Mouse (Mus musculus) erythroid progenitor cell, adult 5-6 weeks (primary cell): ENCODE measurements around the gene Tmem51. TPM values are rescaled to one million over a fixed set of nuclear protein-coding genes. Genes with fewer than 3 reads are reported as not detected.

Source experiments
- ATAC-seq: replicated peaks from 2 replicates; pipeline ENCODE4 v1.8.0; 2016; ENCODE audit warnings: moderate number of reproducible peaks, mild to moderate bottlenecking, moderate TSS enrichment, inconsistent platforms; ENCODE audit not compliant: poor library complexity, low FRiP score, severe bottlenecking
- total RNA-seq, 2 experiments: library from RNA; stranded (forward) in 1 of 2; stranded (reverse) in 1 of 2; fragments of 150-400 nt in 1 of 2; fragments of 186-747, 209-891 nt in 1 of 2; gene quantifications; 2 replicates each; pipeline versions ENCODE4 v1.2.3 to v1.2.4; 2015 to 2017; ENCODE audit warnings: low replicate concordance in 2 of 2

The Tmem51 gene
- total RNA-seq, 2 experiments from 2014 or later, result 1.4 TPM; not detected in 1

GRCm38 (mm10) chr4:141981475-141981874 is 102.6 kb downstream of the Tmem51 start:
- no peak for ATAC-seq

Other genes with a start within 250 kb of the Tmem51 start
- not detected in 2 replicates for gene Ctrc, start 237.9 kb downstream of the Tmem51 start, total RNA-seq (2015; ENCODE audit: low replicate concordance)
- gene Ctrc, start 237.9 kb downstream of the Tmem51 start, total RNA-seq (2017; ENCODE audit: low replicate concordance), result not detected in 2 replicates
- gene Efhd2, start 209.4 kb downstream of the Tmem51 start, total RNA-seq (2015; ENCODE audit: low replicate concordance), result 18.7 and 21.8 TPM in 2 replicates
- 11.4 and 18.8 TPM in 2 replicates for gene Efhd2, start 209.4 kb downstream of the Tmem51 start, total RNA-seq (2017; ENCODE audit: low replicate concordance)
- gene Fhad1, start 69.2 kb downstream of the Tmem51 start, total RNA-seq (2015; ENCODE audit: low replicate concordance), result not detected in 2 replicates
- gene Fhad1, start 69.2 kb downstream of the Tmem51 start, total RNA-seq (2017; ENCODE audit: low replicate concordance), result not detected in 2 replicates
- gene Kazn, start 155.1 kb upstream of the Tmem51 start, total RNA-seq (2015; ENCODE audit: low replicate concordance), result not detected in 2 replicates
- gene Kazn, start 155.1 kb upstream of the Tmem51 start, total RNA-seq (2017; ENCODE audit: low replicate concordance), result not detected in 2 replicates